Mouse (Mus musculus) neural tube, embryonic 10.5 days (tissue): Measurements from ENCODE around the gene Prdm16.

Experiments
- DNase-seq: peaks from one replicate; pipeline ENCODE4 v3.0.0-alpha.2; 2017; ENCODE audit warnings: low spot score; ENCODE audit errors: extremely low spot score

Prdm16 gene

GRCm38 (mm10) chr4:154636721-154637311 is at the start of gene Prdm16:
Gene Prdm16 (minus strand): TSS chr4:154636873.
- peak; percentile 77 for DNase-seq

DNA sequence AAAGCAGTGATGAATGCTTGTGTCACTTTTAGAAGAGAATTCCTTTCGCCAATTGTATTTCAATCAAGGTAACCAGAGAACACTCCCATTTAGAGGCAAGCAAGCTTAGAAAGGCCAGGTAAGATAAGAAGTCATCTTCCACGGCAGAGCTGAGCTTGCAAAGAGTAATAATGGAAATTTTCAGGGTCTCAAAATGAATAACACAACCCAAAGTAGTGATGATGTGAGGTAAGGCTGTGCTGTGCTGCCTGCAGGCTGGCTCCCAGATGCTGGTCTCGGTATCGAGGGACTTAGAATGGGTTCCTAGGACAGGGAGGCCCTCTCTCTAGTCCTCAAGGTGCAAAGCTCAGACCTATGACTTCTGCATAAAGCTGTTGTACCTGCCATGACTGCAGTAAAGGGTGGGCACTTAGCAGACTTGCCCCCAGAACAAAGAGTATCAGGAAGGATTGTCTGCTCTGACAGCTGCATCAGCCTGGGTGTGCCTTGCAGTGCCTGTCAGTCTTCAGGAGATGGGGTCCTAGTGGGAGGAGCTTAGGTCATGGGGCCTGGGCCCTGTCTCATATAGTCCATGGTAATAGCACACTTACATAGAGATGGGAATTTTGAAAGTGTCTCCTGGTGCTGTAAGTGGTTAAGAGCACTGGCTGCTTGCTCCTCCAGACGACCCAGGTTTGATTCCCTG is 46.5 kb upstream of the Prdm16 start:
- DNase-seq, result no peak

GRCm38 (mm10) chr4:154682311-154682710 is 45.6 kb upstream of the Prdm16 start:
- DNase-seq, result no peak

- no peak for DNase-seq
Measured at GRCm38 (mm10) chr4:154675441-154676000, 38.8 kb upstream of the Prdm16 start.

- no peak for DNase-seq
Measured at GRCm38 (mm10) chr4:154674966-154675365, 38.3 kb upstream of the Prdm16 start.

GRCm38 (mm10) chr4:154674541-154674940 is 37.9 kb upstream of the Prdm16 start:
- peak; percentile 86 for DNase-seq

DNA sequence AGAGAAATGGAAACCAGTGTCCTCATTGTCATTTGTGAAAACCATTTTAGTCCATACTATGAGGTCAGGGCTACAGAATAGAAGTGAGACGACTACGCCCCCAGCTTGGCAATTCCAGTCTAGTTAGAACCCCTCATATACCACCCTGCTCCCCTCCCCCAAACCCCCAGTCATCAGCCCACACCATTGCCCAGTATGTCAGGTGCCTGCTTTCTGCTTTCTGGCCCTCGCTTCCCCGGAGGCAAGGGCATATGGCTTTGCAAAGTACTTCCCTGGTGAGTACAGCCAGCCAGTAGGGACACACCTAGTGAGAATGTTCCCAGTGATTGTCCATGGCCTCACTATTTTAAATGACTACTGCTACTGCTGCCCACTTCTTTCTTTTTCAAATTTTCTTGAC is 37.3 kb upstream of the Prdm16 start:
- DNase-seq, result no peak

GRCm38 (mm10) chr4:154672027-154672426 is 35.4 kb upstream of the Prdm16 start:
- DNase-seq, result no peak

GRCm38 (mm10) chr4:154671232-154671912 is 34.7 kb upstream of the Prdm16 start:
- no peak for DNase-seq

- no peak for DNase-seq
Measured at GRCm38 (mm10) chr4:154667767-154668166, 31.1 kb upstream of the Prdm16 start, which contains the start of gene Actrt2. Gene Actrt2 (minus strand): TSS chr4:154667867.

DNA sequence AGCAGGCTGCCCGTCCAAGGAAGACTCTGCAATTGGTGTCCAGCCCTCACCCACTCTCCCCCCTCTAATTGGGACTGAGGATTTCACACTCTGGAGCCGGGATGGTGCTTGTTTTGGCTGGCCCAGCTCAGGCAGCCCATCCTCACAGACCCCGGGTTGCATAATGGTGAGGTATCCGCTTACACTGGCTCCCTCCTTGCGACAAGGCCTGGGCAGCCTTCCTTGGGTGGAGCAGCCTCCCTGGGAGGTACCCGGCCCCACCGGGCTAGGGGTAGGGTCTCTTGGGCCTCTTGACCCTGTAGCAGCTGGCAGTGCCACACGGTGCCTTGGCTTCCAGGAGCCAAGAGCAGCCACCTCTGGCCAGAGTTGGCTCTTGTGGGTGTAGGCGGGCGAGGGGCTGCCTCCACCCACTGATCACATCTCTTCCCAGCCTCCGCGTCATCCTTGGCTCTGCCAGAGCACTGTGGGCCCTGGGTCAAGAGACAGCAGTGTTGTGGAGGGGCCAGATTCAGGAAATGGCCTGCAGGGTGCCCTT is 26.1 kb upstream of the Prdm16 start:
- no peak for DNase-seq

DNA sequence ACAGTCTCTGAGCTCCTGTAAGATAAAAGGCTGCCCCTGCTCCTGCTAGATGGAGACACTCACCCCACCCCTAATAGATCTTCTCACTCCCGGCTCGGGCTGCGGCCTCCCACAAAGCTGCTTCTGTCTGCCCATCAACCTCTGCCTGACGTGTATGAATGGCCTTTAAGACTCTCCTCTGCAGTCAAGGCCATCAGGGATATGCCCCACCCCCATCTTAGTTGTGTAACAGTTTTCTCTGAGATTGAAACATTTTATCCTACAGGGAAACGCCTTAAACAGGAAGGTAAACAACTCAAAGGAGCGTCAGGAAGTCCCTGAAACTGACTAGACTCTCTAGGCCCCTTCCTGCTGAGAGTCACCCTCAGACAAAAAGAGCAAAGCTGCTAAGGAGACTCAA is 24.6 kb upstream of the Prdm16 start:
- DNase-seq, result no peak

- no peak for DNase-seq
Measured at GRCm38 (mm10) chr4:154660025-154660424, 23.4 kb upstream of the Prdm16 start.

DNA sequence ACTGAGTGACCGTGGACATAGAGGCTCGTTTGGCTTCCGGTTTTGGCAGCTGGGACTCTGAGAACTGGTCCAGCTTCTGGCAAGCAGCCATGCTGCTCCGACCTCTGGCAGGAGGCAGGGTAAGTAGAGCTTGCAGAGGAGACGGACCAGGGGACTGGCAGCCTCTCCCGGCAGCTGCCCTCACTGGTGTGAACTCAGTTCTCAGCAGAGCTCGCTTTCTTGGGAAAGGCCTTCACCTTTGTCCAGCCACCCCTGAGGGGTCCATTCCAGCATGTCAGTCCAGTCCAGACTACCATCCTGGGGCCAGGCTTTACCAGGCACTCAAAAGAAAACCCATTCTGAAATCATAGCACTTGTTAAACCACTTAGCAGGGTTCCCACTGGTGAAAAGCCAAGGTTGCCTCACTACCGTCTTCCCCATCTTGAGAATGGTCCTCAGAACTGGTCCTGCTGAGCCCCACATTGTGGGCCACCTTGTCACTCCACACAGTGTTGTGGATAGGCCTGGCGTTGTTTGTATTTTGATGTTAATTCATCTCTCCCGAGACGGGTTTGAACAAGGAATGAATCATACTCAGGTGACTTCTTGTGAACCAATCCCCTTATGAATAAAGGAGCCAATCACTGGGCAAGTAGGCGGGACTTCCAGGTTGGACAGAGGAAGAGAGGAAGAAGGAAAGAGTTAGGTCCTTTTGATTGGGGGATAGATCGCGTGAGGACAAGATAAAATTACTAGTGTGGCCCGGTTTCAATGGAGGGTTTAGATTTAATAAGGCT is 18.6 kb upstream of the Prdm16 start:
- no peak for DNase-seq

GRCm38 (mm10) chr4:154652494-154652893 is 15.8 kb upstream of the Prdm16 start:
- DNase-seq, result peak; percentile 39

DNA sequence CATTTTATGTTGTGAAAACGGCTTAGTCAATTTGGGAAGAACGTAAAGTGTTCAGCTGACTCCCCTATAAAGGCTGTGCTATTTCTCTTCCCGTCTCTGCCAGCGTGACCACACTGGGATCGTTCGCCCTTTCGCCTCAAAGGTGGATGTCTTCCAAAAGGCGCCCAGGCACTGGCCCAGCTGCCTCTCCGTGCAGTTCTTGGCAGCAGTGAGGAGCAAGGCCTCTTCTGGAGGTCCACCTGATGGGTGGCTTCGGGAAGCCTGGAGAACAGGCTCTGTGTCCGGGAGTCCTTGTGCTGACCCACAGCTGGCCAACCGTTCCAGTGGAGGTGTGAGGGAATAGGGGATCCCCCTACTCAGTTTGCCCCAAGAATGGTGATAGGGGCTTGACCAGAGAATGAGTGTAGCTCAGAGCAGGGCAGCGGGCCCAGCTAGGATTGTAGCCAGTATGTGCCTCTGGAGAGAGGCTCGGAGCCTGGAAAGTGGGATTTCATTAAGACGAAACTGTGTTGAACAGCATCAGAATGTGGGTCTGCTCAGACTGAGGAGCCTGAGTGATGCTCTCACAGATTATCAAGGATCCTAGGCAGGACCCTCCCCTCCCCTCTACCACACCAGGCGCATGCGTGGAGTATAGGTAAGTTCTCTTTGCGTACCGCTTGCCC is 12.5 kb upstream of the Prdm16 start:
- DNase-seq, result no peak

DNA sequence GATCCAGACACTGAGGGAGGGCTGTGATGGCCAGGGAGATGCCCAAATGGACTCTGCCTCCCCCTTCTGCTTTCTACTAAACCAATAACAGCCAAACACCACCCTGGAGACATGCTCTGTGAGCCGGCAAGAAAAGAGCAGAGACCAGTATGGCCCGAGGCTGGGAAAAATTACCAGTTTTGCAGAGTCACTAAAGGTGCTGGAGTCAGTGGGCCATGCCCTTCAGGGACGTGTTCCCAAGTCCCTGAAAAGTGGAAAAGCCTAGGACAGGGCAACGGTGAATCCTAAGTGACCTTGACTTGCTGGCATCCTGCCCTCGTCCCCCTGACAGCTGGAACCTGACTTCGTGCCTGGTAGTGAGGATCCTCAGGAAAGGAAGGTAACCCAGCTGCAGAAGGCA is 5.8 kb upstream of the Prdm16 start:
- DNase-seq, result no peak

GRCm38 (mm10) chr4:154641296-154642110 is 4.8 kb upstream of the Prdm16 start:
- DNase-seq, result peak; percentile 63

- DNase-seq, result peak; percentile 53
Measured at GRCm38 (mm10) chr4:154640443-154641295, 4.0 kb upstream of the Prdm16 start.
